Mouse (Mus musculus): Measurements from ENCODE around the gene 2810021J22Rik.

- TF ChIP-seq CTCF (IDR thresholded peaks at IDR 0.05; ENCODE audit: low read depth) (no peak), EP300 (optimal IDR thresholded peaks at IDR 0.05) (no peak)
Observed at GRCm38 (mm10) chr11:58883756-58884155, 16.7 kb downstream of the 2810021J22Rik start.

Measured in stomach, postnatal 0 days (tissue).